In genomic region chr2:125033042-125033743, GRCm38 (mm10) we compare ENCODE assay signal across 9 mouse cellular contexts. TPM values are rescaled to one million over a fixed set of nuclear protein-coding genes. Genes with fewer than 3 reads are reported as not detected.
DNase-seq lines count a peak whose midpoint lies in the region; ATAC-seq lines count a peak whose summit lies in the region.
"Had no signal": no experiment of that assay in that cellular context is flagged by ENCODE, and none has a peak within 500 bp of the region (broad histone marks: within the 10 kb centered on the region; RNA-seq: fewer than 3 reads in every experiment).

No protein-coding gene starts in this region.

- ATAC-seq in neural tube, embryonic 15.5 days (ENCODE audit: low FRiP score): 0 out of 2 replicates have a peak, but pooled peaks have one; percentile 3
- ATAC-seq in kidney, embryonic 15.5 days (replicated peaks; ENCODE audit: low FRiP score): peak; percentile 86

- no peaks in the 10 kb centered on the region for H3K9me3 ChIP-seq in neural tube, embryonic 15.5 days (replicated peaks)
- H3K9me3 ChIP-seq in kidney, embryonic 15.5 days (replicated peaks): no peaks in the 10 kb centered on the region

- H3K4me3 ChIP-seq in neural tube, embryonic 15.5 days (replicated peaks): no peak overlapping the region
- no peak overlapping the region for H3K4me3 ChIP-seq in kidney, embryonic 15.5 days (replicated peaks)

- H3K36me3 ChIP-seq in neural tube, embryonic 15.5 days: no peaks in the 10 kb centered on the region
- H3K36me3 ChIP-seq in kidney, embryonic 15.5 days: no peaks in the 10 kb centered on the region

- peak; percentile 16 for DNase-seq in embryo, embryonic 10 days (ENCODE audit: low spot score)
- no peak for DNase-seq in embryo, embryonic 9.5 days (ENCODE audit: extremely low spot score)
- DNase-seq in neural tube, embryonic 10.5 days (ENCODE audit: extremely low spot score, low spot score): no peak
- DNase-seq in telencephalon, adult 2 months (ENCODE audit: low read depth, low spot score): peak; percentile 16
- DNase-seq in spleen, postnatal 36 days (ENCODE audit: low spot score in 2 of 2): no peak
- DNase-seq in liver: no peak
- DNase-seq: lung, adult 18-20 months had no signal

- WGBS in neural tube, embryonic 15.5 days: 68% methylated on average over 10 of the region's 10 CpGs
- 40% methylated on average over 10 of the region's 10 CpGs for WGBS in kidney, embryonic 15.5 days

- 0 out of 2 replicates have a peak overlapping the region, but pooled peaks have one; percentile 7 for H3K27ac ChIP-seq in neural tube, embryonic 15.5 days (replicated peaks)
- peak overlapping the region; percentile 71 for H3K27ac ChIP-seq in kidney, embryonic 15.5 days

- no peak overlapping the region for H3K9ac ChIP-seq in neural tube, embryonic 15.5 days (replicated peaks)
- H3K9ac ChIP-seq in kidney, embryonic 15.5 days: no peak overlapping the region

- H3K4me1 ChIP-seq in neural tube, embryonic 15.5 days: peaks cover 14% of the 10 kb centered on the region
- H3K4me1 ChIP-seq in kidney, embryonic 15.5 days: peaks cover 20% of the 10 kb centered on the region

- no peaks in the 10 kb centered on the region for H3K27me3 ChIP-seq in neural tube, embryonic 15.5 days (replicated peaks)
- H3K27me3 ChIP-seq in kidney, embryonic 15.5 days: no peaks in the 10 kb centered on the region

- no peak overlapping the region for H3K4me2 ChIP-seq in neural tube, embryonic 15.5 days
- H3K4me2 ChIP-seq in kidney, embryonic 15.5 days: no peak overlapping the region

RNA-seq across cellular contexts. Expression of gene Slc24a5, which starts 34.7 kb away (rescaled TPM):
- polyA plus RNA-seq in neural tube, embryonic 15.5 days (2015; fragmentation: Nextera tagmentation; extraction: Ambion mirVana): 2.7 and 5.0 TPM in 2 replicates
- polyA plus RNA-seq in kidney, embryonic 15.5 days (2015; fragmentation: Nextera tagmentation; extraction: Ambion mirVana): 2.2 and 2.5 TPM in 2 replicates

Comparison
In these comparisons a context has a peak if more than half of its experiments do, and no peak if none do; other contexts are left out.
1. DNase-seq: peak in embryo, embryonic 10 days (single experiment) and telencephalon, adult 2 months (single experiment); none in embryo, embryonic 9.5 days (single experiment), neural tube, embryonic 10.5 days (single experiment), spleen, postnatal 36 days (0 of 2) and liver (single experiment).